Mouse (Mus musculus): ENCODE results near the gene Gstk1. TPM values are rescaled to one million over a fixed set of nuclear protein-coding genes. Genes with fewer than 3 reads are reported as not detected.
A peak's percentile ranks its signal among the peaks of the same experiment; 100 is the strongest.

The Gstk1 gene
- polyA plus RNA-seq, 1 experiment from 2014 or later = 14.3 TPM

- DNase-seq (ENCODE audit: low spot score) = no peak
- no peak overlapping the region for H3K27ac ChIP-seq (replicated peaks)
- no peaks in the 10 kb centered on the region for H3K9me3 ChIP-seq (replicated peaks)
- H3K4me1 ChIP-seq = peaks cover 12% of the 10 kb centered on the region
- no peaks in the 10 kb centered on the region for H3K36me3 ChIP-seq
- H3K27me3 ChIP-seq (ENCODE audit: low read depth, poor library complexity, severe bottlenecking) = peaks cover 21% of the 10 kb centered on the region
- no peak overlapping the region for H3K4me3 ChIP-seq
- WGBS = 83% methylated on average over 1 of the region's 1 CpGs
Measured at GRCm38 (mm10) chr6:42247981-42248380, 2.2 kb downstream of the Gstk1 start.

GRCm38 (mm10) chr6:42251791-42252190, 6.1 kb downstream of the Gstk1 start:
- no peak overlapping the region for H3K27ac ChIP-seq (replicated peaks)
- peaks cover 7% of the 10 kb centered on the region for H3K27me3 ChIP-seq (ENCODE audit: low read depth, poor library complexity, severe bottlenecking)
- WGBS = 88% methylated on average over 4 of the region's 4 CpGs
- no peaks in the 10 kb centered on the region for H3K9me3 ChIP-seq (replicated peaks)
- H3K4me3 ChIP-seq = no peak overlapping the region
- H3K4me1 ChIP-seq = peaks cover 3% of the 10 kb centered on the region
- no peaks in the 10 kb centered on the region for H3K36me3 ChIP-seq
- no peak for DNase-seq (ENCODE audit: low spot score)

- 92% methylated on average over 2 of the region's 2 CpGs for WGBS
- no peaks in the 10 kb centered on the region for H3K27me3 ChIP-seq (ENCODE audit: low read depth, poor library complexity, severe bottlenecking)
- no peaks in the 10 kb centered on the region for H3K36me3 ChIP-seq
- no peaks in the 10 kb centered on the region for H3K9me3 ChIP-seq (replicated peaks)
- DNase-seq (ENCODE audit: low spot score) = no peak
- 0 out of 2 replicates have a peak, but pooled peaks cover 4% of the 10 kb centered on the region for H3K4me1 ChIP-seq
- no peak overlapping the region for H3K27ac ChIP-seq (replicated peaks)
- no peak overlapping the region for H3K4me3 ChIP-seq
Measured at GRCm38 (mm10) chr6:42253103-42253502, 7.4 kb downstream of the Gstk1 start.

- peak; percentile 60 for DNase-seq (ENCODE audit: low spot score)
- WGBS = 27% methylated on average over 11 of the region's 11 CpGs
- Histone ChIP-seq H3K4me3 (no peak overlapping the region), H3K27ac (replicated peaks) (no peak overlapping the region), H3K36me3 (no peaks in the 10 kb centered on the region), H3K9me3 (replicated peaks) (no peaks in the 10 kb centered on the region), H3K27me3 (ENCODE audit: low read depth, poor library complexity, severe bottlenecking) (peaks cover 14% of the 10 kb centered on the region), H3K4me1 (0 out of 2 replicates have a peak, but pooled peaks cover 4% of the 10 kb centered on the region)
Measured at GRCm38 (mm10) chr6:42257303-42257863, 11.6 kb downstream of the Gstk1 start.

- no peaks in the 10 kb centered on the region for H3K9me3 ChIP-seq (replicated peaks)
- 80% methylated on average over 6 of the region's 6 CpGs for WGBS
- no peaks in the 10 kb centered on the region for H3K36me3 ChIP-seq
- DNase-seq (ENCODE audit: low spot score) = no peak
- H3K27me3 ChIP-seq (ENCODE audit: low read depth, poor library complexity, severe bottlenecking) = peaks cover 25% of the 10 kb centered on the region
- no peak overlapping the region for H3K27ac ChIP-seq (replicated peaks)
- H3K4me3 ChIP-seq = no peak overlapping the region
- H3K4me1 ChIP-seq = peaks cover 8% of the 10 kb centered on the region; the same call in 1 of the 2 replicates
Measured at GRCm38 (mm10) chr6:42260430-42260829, 14.7 kb downstream of the Gstk1 start.

DNA sequence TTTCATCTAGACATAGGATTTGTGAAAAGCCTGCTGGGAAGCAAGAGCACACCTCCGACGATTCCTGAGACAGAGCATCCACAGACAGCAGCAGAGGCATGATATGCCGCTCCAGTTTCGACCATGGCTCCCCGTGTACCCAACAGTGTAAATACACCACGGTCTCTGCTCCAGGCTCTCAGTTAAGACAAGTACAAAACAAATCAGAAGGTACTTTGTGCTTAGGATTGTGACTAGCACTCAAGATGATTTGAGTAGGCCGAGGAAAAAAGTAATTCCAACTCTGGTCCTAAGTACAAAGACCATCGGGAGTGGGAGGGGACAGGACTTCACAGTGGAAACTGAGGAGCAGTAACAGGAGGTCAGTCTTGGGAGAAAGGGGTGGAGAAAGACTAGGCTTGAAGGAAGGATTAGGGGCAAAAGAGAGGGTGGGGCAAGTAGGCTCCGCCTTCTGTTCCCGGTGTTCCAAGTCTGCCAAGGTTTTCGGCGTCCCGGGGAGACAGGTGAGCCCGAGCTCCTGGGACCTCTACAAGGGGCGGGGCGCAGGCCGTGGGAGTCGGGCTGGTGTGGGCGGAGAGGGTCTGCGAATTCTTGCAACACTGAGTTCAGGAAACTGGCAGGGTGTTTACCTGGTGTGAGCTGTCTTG, 15.9 kb downstream of the Gstk1 start, which contains the start of gene Tmem139:
Tmem139 (plus strand) TSS at position 447 of the 647 bp plus-strand sequence.
- Histone ChIP-seq H3K27ac (replicated peaks) (no peak within 1 kb of the TSS), H3K9me3 (replicated peaks) (no peaks in the 10 kb centered on the region), H3K27me3 (ENCODE audit: low read depth, poor library complexity, severe bottlenecking) (peaks cover 25% of the 10 kb centered on the region), H3K4me3 (peak within 1 kb of the TSS; percentile 21; the same call in 1 of the 2 replicates), H3K4me1 (peaks cover 13% of the 10 kb centered on the region), H3K36me3 (no peaks in the 10 kb centered on the region)
- WGBS = 20% methylated on average over 20 of the region's 20 CpGs
- DNase-seq (ENCODE audit: low spot score) = no peak

- no peaks in the 10 kb centered on the region for H3K9me3 ChIP-seq (replicated peaks)
- H3K36me3 ChIP-seq = peaks cover 27% of the 10 kb centered on the region
- peak within 1 kb of the TSS; percentile 85 for H3K4me3 ChIP-seq
- peaks cover 15% of the 10 kb centered on the region for H3K4me1 ChIP-seq
- peak within 1 kb of the TSS; percentile 98 for H3K27ac ChIP-seq (replicated peaks)
- DNase-seq (ENCODE audit: low spot score) = peak; percentile 100
- WGBS = under 1% methylated on average over 44 of the region's 51 CpGs
- peaks cover 25% of the 10 kb centered on the region for H3K27me3 ChIP-seq (ENCODE audit: low read depth, poor library complexity, severe bottlenecking)
Measured at GRCm38 (mm10) chr6:42264626-42265312, 19.0 kb downstream of the Gstk1 start, which contains the start of gene Casp2. Casp2 (plus strand) TSS chr6:42264985.

DNA sequence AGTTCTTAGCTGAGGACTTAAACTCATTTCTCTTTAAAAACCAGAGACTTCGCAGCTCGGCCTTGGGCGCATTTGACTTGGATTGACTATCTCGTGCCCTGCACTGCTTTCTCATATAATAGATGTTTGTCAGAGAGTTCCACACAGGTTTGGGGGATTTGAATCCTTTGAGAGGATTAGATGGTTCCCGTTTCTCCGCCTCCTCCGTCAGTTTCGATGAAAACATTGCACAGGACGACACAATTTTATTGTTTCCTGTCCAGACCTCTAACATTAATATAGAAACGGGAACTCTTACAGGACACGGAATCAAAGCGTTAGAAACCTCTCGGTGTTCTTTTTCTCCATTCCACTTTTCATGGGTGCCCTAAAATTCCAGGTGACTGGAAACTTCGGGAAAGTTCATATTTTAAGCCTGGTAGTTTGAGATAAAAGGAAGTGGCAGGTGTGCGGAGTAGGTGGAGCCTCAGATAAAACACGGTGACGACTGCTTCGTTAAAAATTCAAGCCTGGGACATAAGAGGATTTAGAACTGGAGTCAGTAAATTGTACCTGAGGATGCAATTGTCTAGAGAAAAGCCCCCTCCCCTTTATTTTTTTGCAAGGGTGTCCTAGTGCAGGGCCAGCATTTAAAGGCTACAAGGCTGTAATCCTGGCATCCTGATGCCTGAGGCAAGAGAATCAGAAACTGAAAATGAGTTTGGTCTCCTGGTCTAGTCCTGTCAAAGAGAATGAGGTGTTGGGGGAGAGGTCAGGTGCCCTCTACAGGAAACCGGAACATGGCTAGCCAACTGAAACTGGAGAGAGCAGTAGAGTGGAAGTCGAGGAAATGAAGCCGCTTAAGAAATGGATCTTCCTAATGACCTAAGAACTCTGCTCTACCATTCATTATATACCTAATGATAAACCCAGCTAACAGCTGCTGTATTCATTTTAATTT, 19.9 kb downstream of the Gstk1 start:
- H3K4me1 ChIP-seq = peaks cover 15% of the 10 kb centered on the region
- WGBS = under 1% methylated on average over 21 of the region's 21 CpGs
- peaks cover 36% of the 10 kb centered on the region for H3K36me3 ChIP-seq
- peak overlapping the region; percentile 98 for H3K27ac ChIP-seq (replicated peaks)
- H3K4me3 ChIP-seq = peak overlapping the region; percentile 85
- H3K27me3 ChIP-seq (ENCODE audit: low read depth, poor library complexity, severe bottlenecking) = peaks cover 24% of the 10 kb centered on the region
- no peaks in the 10 kb centered on the region for H3K9me3 ChIP-seq (replicated peaks)
- DNase-seq (ENCODE audit: low spot score) = no peak

GRCm38 (mm10) chr6:42270817-42271216, 25.1 kb downstream of the Gstk1 start:
- H3K4me3 ChIP-seq = no peak overlapping the region
- no peaks in the 10 kb centered on the region for H3K27me3 ChIP-seq (ENCODE audit: low read depth, poor library complexity, severe bottlenecking)
- H3K27ac ChIP-seq (replicated peaks) = no peak overlapping the region
- no peak for DNase-seq (ENCODE audit: low spot score)
- peaks cover 11% of the 10 kb centered on the region for H3K4me1 ChIP-seq
- H3K36me3 ChIP-seq = peaks cover 88% of the 10 kb centered on the region
- no peaks in the 10 kb centered on the region for H3K9me3 ChIP-seq (replicated peaks)

DNA sequence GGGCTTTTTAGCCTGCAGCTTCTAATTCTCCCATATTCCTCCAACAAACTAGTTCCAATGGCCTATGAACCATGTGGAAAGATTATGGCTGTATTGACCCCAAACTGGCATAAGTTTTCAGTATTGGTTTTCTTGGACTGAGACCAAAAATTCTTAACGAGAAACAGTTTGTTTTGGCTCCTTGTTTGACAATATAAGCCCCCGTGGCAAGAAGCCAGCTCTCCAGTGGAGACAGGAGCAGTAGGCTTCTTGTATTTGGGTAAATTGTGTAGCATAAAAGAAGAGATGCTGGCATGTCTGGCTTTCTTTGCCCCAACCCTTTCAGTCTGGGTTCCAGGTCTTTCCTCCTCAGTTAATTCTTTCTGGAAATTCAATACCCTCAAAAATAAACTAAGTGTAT, 30.4 kb downstream of the Gstk1 start:
- 92% methylated on average over 2 of the region's 2 CpGs for WGBS
- no peak overlapping the region for H3K4me3 ChIP-seq
- no peaks in the 10 kb centered on the region for H3K4me1 ChIP-seq
- H3K9me3 ChIP-seq (replicated peaks) = no peaks in the 10 kb centered on the region
- peaks cover 100% of the 10 kb centered on the region for H3K36me3 ChIP-seq
- H3K27ac ChIP-seq (replicated peaks) = no peak overlapping the region
- no peaks in the 10 kb centered on the region for H3K27me3 ChIP-seq (ENCODE audit: low read depth, poor library complexity, severe bottlenecking)
- DNase-seq (ENCODE audit: low spot score) = no peak

- H3K4me3 ChIP-seq = no peak overlapping the region
- peaks cover 96% of the 10 kb centered on the region for H3K36me3 ChIP-seq
- H3K4me1 ChIP-seq = no peaks in the 10 kb centered on the region
- H3K27me3 ChIP-seq (ENCODE audit: low read depth, poor library complexity, severe bottlenecking) = no peaks in the 10 kb centered on the region
- 75% methylated on average over 5 of the region's 5 CpGs for WGBS
- no peak for DNase-seq (ENCODE audit: low spot score)
- H3K27ac ChIP-seq (replicated peaks) = no peak overlapping the region
- no peaks in the 10 kb centered on the region for H3K9me3 ChIP-seq (replicated peaks)
Measured at GRCm38 (mm10) chr6:42282865-42283528, 37.3 kb downstream of the Gstk1 start.

- H3K4me1 ChIP-seq = no peaks in the 10 kb centered on the region
- no peaks in the 10 kb centered on the region for H3K27me3 ChIP-seq (ENCODE audit: low read depth, poor library complexity, severe bottlenecking)
- no peak within 1 kb of the TSS for H3K4me3 ChIP-seq
- WGBS = 89% methylated on average over 5 of the region's 5 CpGs
- no peak for DNase-seq (ENCODE audit: low spot score)
- no peaks in the 10 kb centered on the region for H3K9me3 ChIP-seq (replicated peaks)
- H3K27ac ChIP-seq (replicated peaks) = no peak within 1 kb of the TSS
- H3K36me3 ChIP-seq = peaks cover 79% of the 10 kb centered on the region
Measured at GRCm38 (mm10) chr6:42286448-42286847, 40.7 kb downstream of the Gstk1 start, which contains the start of gene Clcn1. Clcn1 (plus strand) TSS chr6:42286685.

Measured in midbrain, embryonic 10.5 days (tissue).